Mouse (Mus musculus) stomach, embryonic 15.5 days (tissue): ENCODE measurements around the gene Hnrnpf. TPM values are rescaled to one million over a fixed set of nuclear protein-coding genes. Genes with fewer than 3 reads are reported as not detected.

ENCODE experiments used
- ATAC-seq: fragments of 200-750 bp; cut with Nextera tagmentation; 2 replicates; pipeline ENCODE4 v1.8.0; 2017; ENCODE audit warnings: low read depth, moderate number of reproducible peaks, moderate TSS enrichment; ENCODE audit not compliant: insufficient read depth, low FRiP score
- H3K27ac ChIP-seq: fragments of 300-500 bp; sonication (generic); 2 replicates; pipeline ENCODE4 v1.5.1; 2015; ENCODE audit warnings: mild to moderate bottlenecking, inconsistent platforms
- H3K27me3 ChIP-seq: fragments of 300-500 bp; sonication (generic); replicated peaks from 2 replicates; pipeline ENCODE4 v1.6.1; 2015; ENCODE audit warnings: inconsistent platforms
- H3K36me3 ChIP-seq: fragments of 300-500 bp; sonication (generic); 2 replicates; pipeline ENCODE4 v1.6.1; 2015; ENCODE audit warnings: inconsistent platforms
- H3K4me1 ChIP-seq: fragments of 300-500 bp; sonication (generic); 2 replicates; pipeline ENCODE4 v1.6.1; 2015; ENCODE audit warnings: inconsistent platforms
- H3K4me2 ChIP-seq: fragments of 300-500 bp; sonication (generic); 2 replicates; pipeline ENCODE4 v1.6.1; 2015; ENCODE audit warnings: mild to moderate bottlenecking, inconsistent platforms
- H3K4me3 ChIP-seq: fragments of 300-500 bp; sonication (generic); replicated peaks from 2 replicates; pipeline ENCODE4 v1.5.1; 2015; ENCODE audit warnings: inconsistent platforms
- H3K9ac ChIP-seq: fragments of 300-500 bp; sonication (generic); 2 replicates; pipeline ENCODE4 v1.6.1; 2015; ENCODE audit warnings: inconsistent platforms
- H3K9me3 ChIP-seq: fragments of 300-500 bp; sonication (generic); 2 replicates; pipeline ENCODE4 v1.6.1; 2016; ENCODE audit warnings: inconsistent platforms
- WGBS: fragments of 180-500 bp; shearing (Covaris S2); methylation state at CpG from one replicate; pipeline ENCODE4 v1.1.7; 2015; 5-methylcytosine and 5-hydroxymethylcytosine counted together
- polyA plus RNA-seq: library from polyadenylated mRNA; unstranded; fragments of >200 nt; fragmentation: Nextera tagmentation; extraction: Ambion mirVana; gene quantifications from 2 replicates; pipeline ENCODE4 v1.2.1, GENCODE M21; 2015

Hnrnpf gene
- polyA plus RNA-seq, 1 experiment from 2014 or later = 705 TPM

- Histone ChIP-seq H3K4me1 (peaks cover 21% of the 10 kb centered on the region), H3K4me3 (no peak overlapping the region), H3K36me3 (no peaks in the 10 kb centered on the region), H3K9me3 (no peaks in the 10 kb centered on the region), H3K9ac (no peak overlapping the region), H3K4me2 (no peak overlapping the region), H3K27ac (no peak overlapping the region), H3K27me3 (no peaks in the 10 kb centered on the region)
- no peak for ATAC-seq
These were observed 14.4 kb downstream of the Hnrnpf start for GRCm38 (mm10) chr6:117914541-117914940.

DNA sequence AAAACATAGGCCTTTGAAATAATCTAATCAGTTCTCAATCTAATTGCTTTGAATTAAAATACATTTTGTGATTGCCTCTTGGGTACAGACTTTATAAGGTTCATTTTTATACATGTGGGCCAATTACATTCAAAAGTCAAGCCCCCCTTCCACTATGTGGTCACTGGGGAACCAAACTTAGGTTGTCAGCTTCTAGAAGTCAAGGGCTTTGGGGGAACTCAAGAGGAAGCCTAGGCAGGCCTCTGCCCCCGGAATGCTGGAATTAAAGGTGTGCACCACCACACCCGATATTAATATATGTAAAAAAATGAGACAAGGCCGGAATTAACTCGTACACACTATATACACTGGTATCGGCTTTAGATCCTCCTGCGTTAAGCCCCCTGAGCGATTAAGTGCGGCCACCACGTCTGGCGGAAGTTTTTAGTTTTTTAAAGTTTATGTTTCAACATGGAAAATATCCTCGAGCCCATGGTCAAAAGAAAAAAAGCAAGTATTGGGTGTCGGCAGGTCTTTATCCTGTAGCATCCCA, 16.1 kb downstream of the Hnrnpf start:
- peak overlapping the region; percentile 69 for H3K4me3 ChIP-seq
- H3K4me2 ChIP-seq = peak overlapping the region; percentile 68
- no peak for ATAC-seq
- peak overlapping the region; percentile 81 for H3K9ac ChIP-seq
- H3K27ac ChIP-seq = peak overlapping the region; percentile 99
- H3K9me3 ChIP-seq = no peaks in the 10 kb centered on the region
- H3K36me3 ChIP-seq = 0 out of 2 replicates have a peak, but pooled peaks cover 4% of the 10 kb centered on the region
- H3K27me3 ChIP-seq = no peaks in the 10 kb centered on the region
- H3K4me1 ChIP-seq = peaks cover 14% of the 10 kb centered on the region
- 2% methylated on average over 12 of the region's 12 CpGs for WGBS

DNA sequence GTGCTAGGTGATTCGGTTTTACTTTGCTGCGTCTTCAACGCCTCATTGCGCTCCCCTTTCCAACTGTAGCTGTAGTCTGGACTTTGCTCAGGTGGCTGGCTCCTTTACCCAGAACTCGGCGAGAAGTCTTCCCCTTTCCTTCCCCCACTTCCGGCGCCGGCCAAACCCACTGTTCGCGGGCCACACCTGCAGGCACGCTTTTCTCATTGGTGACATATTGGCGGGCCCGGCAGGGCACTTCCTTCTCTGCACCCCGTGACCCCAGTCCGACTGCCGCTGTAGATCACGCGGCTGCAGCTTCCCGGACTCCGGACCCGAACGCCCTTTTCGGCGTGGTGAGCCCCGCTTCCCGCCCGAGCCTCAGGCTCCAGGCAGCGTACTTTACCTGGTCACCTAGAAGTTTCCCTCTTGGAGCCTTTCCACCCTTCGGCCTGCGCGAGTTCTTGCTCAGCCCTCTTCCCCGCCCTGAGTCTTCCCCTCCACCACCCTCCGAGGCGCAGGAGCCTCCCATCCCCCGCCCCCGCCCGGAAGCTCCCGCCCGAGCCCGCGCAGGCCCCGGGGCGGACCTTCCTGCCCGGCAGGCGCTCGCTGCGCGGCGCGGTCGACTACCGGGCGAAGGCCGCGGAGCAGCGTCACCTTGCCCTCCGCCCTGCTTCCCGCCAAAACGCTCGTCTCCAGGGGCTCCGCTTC, 16.8 kb downstream of the Hnrnpf start:
- Histone ChIP-seq H3K4me3 (peak overlapping the region; percentile 69), H3K36me3 (0 out of 2 replicates have a peak, but pooled peaks cover 4% of the 10 kb centered on the region), H3K27me3 (no peaks in the 10 kb centered on the region), H3K9me3 (no peaks in the 10 kb centered on the region), H3K4me2 (peak overlapping the region; percentile 68), H3K9ac (peak overlapping the region; percentile 81), H3K4me1 (peaks cover 14% of the 10 kb centered on the region), H3K27ac (peak overlapping the region; percentile 99)
- WGBS = under 1% methylated on average over 62 of the region's 62 CpGs
- ATAC-seq = peak; percentile 94

DNA sequence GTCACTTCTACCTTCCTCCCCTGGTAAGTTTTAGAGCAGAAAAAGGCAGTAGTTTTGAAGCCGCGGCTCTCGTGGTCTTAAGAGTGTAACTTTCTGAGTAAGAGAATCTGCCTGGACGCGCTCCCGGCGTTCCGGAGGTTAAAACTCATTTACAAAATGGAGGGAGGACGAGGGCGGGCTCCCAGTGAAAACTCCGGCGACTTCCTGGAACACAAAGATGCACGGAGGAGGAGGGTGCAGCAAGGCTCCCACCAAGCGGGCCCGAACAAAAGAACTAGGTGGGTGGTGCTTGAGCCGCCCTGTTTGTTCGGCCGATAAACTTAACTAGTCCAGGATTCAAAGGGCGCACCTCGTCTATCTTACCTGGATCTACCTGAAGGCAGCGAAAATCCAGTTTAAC, 17.5 kb downstream of the Hnrnpf start:
- peak overlapping the region; percentile 99 for H3K27ac ChIP-seq
- WGBS = under 1% methylated on average over 21 of the region's 21 CpGs
- no peaks in the 10 kb centered on the region for H3K9me3 ChIP-seq
- H3K9ac ChIP-seq = peak overlapping the region; percentile 81
- no peaks in the 10 kb centered on the region for H3K27me3 ChIP-seq
- peak overlapping the region; percentile 69 for H3K4me3 ChIP-seq
- H3K4me1 ChIP-seq = peaks cover 14% of the 10 kb centered on the region
- 0 out of 2 replicates have a peak, but pooled peaks cover 4% of the 10 kb centered on the region for H3K36me3 ChIP-seq
- H3K4me2 ChIP-seq = peak overlapping the region; percentile 68
- ATAC-seq = peak; percentile 79

DNA sequence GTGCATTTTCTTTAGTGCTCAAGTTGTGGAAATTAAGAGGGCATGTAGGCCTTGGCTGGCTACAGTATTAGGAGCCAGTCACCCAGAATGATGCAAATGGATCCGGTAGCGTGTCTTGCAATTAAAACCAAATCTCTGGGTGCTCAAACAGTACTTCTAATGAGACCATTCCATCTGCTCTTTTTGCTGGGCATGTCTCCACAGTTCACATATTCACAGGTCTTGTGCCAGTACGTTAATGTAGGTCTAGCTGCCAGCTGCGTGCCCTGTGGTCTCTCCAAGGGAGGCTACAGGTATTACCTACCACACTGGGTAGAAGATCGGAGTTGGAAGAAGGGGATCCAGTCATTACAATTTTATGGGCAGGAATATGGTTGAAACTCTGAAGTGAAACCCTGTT, 17.9 kb downstream of the Hnrnpf start:
- Histone ChIP-seq H3K9ac (peak overlapping the region; percentile 81), H3K27ac (peak overlapping the region; percentile 99), H3K27me3 (no peaks in the 10 kb centered on the region), H3K9me3 (no peaks in the 10 kb centered on the region), H3K4me3 (peak overlapping the region; percentile 69), H3K36me3 (0 out of 2 replicates have a peak, but pooled peaks cover 4% of the 10 kb centered on the region), H3K4me2 (peak overlapping the region; percentile 68), H3K4me1 (peaks cover 14% of the 10 kb centered on the region)
- WGBS = 13% methylated on average over 5 of the region's 5 CpGs
- ATAC-seq = no peak

GRCm38 (mm10) chr6:117920659-117921640, 20.8 kb downstream of the Hnrnpf start:
- H3K27me3 ChIP-seq = no peaks in the 10 kb centered on the region
- H3K36me3 ChIP-seq = peaks cover 10% of the 10 kb centered on the region; the same call in 1 of the 2 replicates
- no peak overlapping the region for H3K27ac ChIP-seq
- peak overlapping the region; percentile 19; the same call in 1 of the 2 replicates for H3K4me2 ChIP-seq
- H3K4me3 ChIP-seq = no peak overlapping the region
- H3K4me1 ChIP-seq = peaks cover 13% of the 10 kb centered on the region
- no peak overlapping the region for H3K9ac ChIP-seq
- H3K9me3 ChIP-seq = no peaks in the 10 kb centered on the region
- WGBS = 54% methylated on average over 3 of the region's 3 CpGs
- ATAC-seq = no peak

- no peak overlapping the region for H3K27ac ChIP-seq
- H3K27me3 ChIP-seq = no peaks in the 10 kb centered on the region
- WGBS = 83% methylated on average over 3 of the region's 3 CpGs
- peaks cover 16% of the 10 kb centered on the region for H3K36me3 ChIP-seq
- H3K4me2 ChIP-seq = no peak overlapping the region
- H3K9me3 ChIP-seq = no peaks in the 10 kb centered on the region
- ATAC-seq = no peak
- H3K9ac ChIP-seq = no peak overlapping the region
- H3K4me3 ChIP-seq = no peak overlapping the region
- peaks cover 8% of the 10 kb centered on the region for H3K4me1 ChIP-seq
These were observed 21.9 kb downstream of the Hnrnpf start for GRCm38 (mm10) chr6:117922041-117922440.

GRCm38 (mm10) chr6:117926871-117927491, 26.9 kb downstream of the Hnrnpf start:
- Histone ChIP-seq H3K4me3 (no peak overlapping the region), H3K4me1 (no peaks in the 10 kb centered on the region), H3K9me3 (no peaks in the 10 kb centered on the region), H3K27ac (no peak overlapping the region), H3K4me2 (no peak overlapping the region), H3K36me3 (peaks cover 17% of the 10 kb centered on the region), H3K27me3 (no peaks in the 10 kb centered on the region), H3K9ac (no peak overlapping the region)
- peak; percentile 18; the same call in 1 of the 2 replicates for ATAC-seq
- WGBS = 69% methylated on average over 4 of the region's 4 CpGs

GRCm38 (mm10) chr6:117927955-117928354, 27.8 kb downstream of the Hnrnpf start:
- H3K27me3 ChIP-seq = no peaks in the 10 kb centered on the region
- no peaks in the 10 kb centered on the region for H3K9me3 ChIP-seq
- WGBS = 84% methylated on average over 7 of the region's 7 CpGs
- peaks cover 17% of the 10 kb centered on the region for H3K36me3 ChIP-seq
- no peak overlapping the region for H3K4me2 ChIP-seq
- no peak for ATAC-seq
- H3K27ac ChIP-seq = no peak overlapping the region
- H3K4me3 ChIP-seq = no peak overlapping the region
- H3K9ac ChIP-seq = no peak overlapping the region
- H3K4me1 ChIP-seq = no peaks in the 10 kb centered on the region

DNA sequence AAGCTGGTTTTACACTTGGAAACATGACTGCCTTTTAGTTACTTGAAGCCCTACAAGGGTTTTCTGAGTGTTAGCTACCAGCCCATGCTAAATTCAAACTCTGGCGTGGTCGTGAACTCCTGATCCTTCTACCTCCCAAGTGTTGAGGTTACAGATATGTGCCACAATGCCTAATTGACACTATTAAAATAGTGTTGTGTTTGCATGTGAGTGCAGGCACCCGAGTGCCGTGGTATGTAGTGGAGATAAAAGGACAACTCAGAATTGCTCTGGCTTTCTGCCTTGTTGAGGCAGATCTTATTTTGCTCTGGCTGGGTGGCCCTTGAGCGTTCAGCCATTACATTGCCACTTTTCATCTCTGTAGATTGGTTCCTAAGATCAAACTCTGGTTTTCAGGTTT, 28.6 kb downstream of the Hnrnpf start:
- Histone ChIP-seq H3K4me1 (no peaks in the 10 kb centered on the region), H3K9me3 (no peaks in the 10 kb centered on the region), H3K4me3 (no peak overlapping the region), H3K27ac (no peak overlapping the region), H3K4me2 (no peak overlapping the region), H3K9ac (no peak overlapping the region), H3K27me3 (no peaks in the 10 kb centered on the region), H3K36me3 (peaks cover 17% of the 10 kb centered on the region)
- ATAC-seq = no peak
- WGBS = 78% methylated on average over 5 of the region's 5 CpGs

GRCm38 (mm10) chr6:117929945-117930655, 30.0 kb downstream of the Hnrnpf start:
- WGBS = 90% methylated on average over 3 of the region's 3 CpGs
- H3K4me2 ChIP-seq = no peak overlapping the region
- no peak overlapping the region for H3K27ac ChIP-seq
- no peaks in the 10 kb centered on the region for H3K9me3 ChIP-seq
- no peaks in the 10 kb centered on the region for H3K4me1 ChIP-seq
- peaks cover 17% of the 10 kb centered on the region for H3K36me3 ChIP-seq
- ATAC-seq = no peak
- no peak overlapping the region for H3K4me3 ChIP-seq
- H3K9ac ChIP-seq = no peak overlapping the region
- H3K27me3 ChIP-seq = no peaks in the 10 kb centered on the region
